Mouse (Mus musculus) lung, embryonic 16.5 days (tissue): ENCODE data around the gene Slc16a10. TPM values are rescaled to one million over a fixed set of nuclear protein-coding genes. Genes with fewer than 3 reads are reported as not detected.

Experiments used
- ATAC-seq: fragments of 200-750 bp; cut with Nextera tagmentation; 2 replicates; pipeline ENCODE4 v1.8.0; 2017; ENCODE audit warnings: low read depth, mild to moderate bottlenecking, moderate library complexity
- H3K27ac ChIP-seq: fragments of 300-500 bp; sonication (generic); 2 replicates; pipeline ENCODE4 v1.5.1; 2014; ENCODE audit warnings: mild to moderate bottlenecking, control low read depth, low read length
- H3K27me3 ChIP-seq: fragments of 300-500 bp; sonication (generic); 2 replicates; pipeline ENCODE4 v1.6.1; 2014; ENCODE audit warnings: low read depth, low read length, mixed read lengths; ENCODE audit not compliant: control insufficient read depth, insufficient read depth
- H3K36me3 ChIP-seq: fragments of 300-500 bp; sonication (generic); 2 replicates; pipeline ENCODE4 v1.6.1; 2014; ENCODE audit warnings: low read length; ENCODE audit not compliant: control insufficient read depth, insufficient read depth
- H3K4me1 ChIP-seq: fragments of 300-500 bp; sonication (generic); replicated peaks from 2 replicates; pipeline ENCODE4 v1.6.1; 2014; ENCODE audit warnings: low read length, mixed read lengths; ENCODE audit not compliant: control insufficient read depth, insufficient read depth
- H3K4me2 ChIP-seq: fragments of 300-500 bp; sonication (generic); 2 replicates; pipeline ENCODE4 v1.6.1; 2014; ENCODE audit warnings: low read depth, low read length, control low read depth
- H3K4me3 ChIP-seq: fragments of 300-500 bp; sonication (generic); 2 replicates; pipeline ENCODE4 v1.5.1; 2014; ENCODE audit warnings: mild to moderate bottlenecking, low read length, control low read depth
- H3K9ac ChIP-seq: fragments of 300-500 bp; sonication (generic); 2 replicates; pipeline ENCODE4 v1.6.1; 2014; ENCODE audit warnings: low read length, control low read depth
- H3K9me3 ChIP-seq: fragments of 300-500 bp; sonication (generic); 2 replicates; pipeline ENCODE4 v1.6.1; 2016; ENCODE audit warnings: low read length; ENCODE audit not compliant: control insufficient read depth
- WGBS: fragments of 180-500 bp; shearing (Covaris S2); extraction: QIAGEN DNeasy Blood & Tissue Kit; methylation state at CpG from one replicate; pipeline ENCODE4 v1.1.7; 2014; 5-methylcytosine and 5-hydroxymethylcytosine counted together
- polyA plus RNA-seq: library from polyadenylated mRNA; unstranded; fragments of >200 nt; fragmentation: Nextera tagmentation; extraction: Ambion mirVana; gene quantifications from 2 replicates; pipeline ENCODE4 v1.2.1, GENCODE M21; 2015

Slc16a10 gene
- polyA plus RNA-seq, 1 experiment from 2014 or later, result 5.0 TPM

- 80% methylated on average over 2 of the region's 2 CpGs for WGBS
- Histone ChIP-seq H3K4me1 (no peaks in the 10 kb centered on the region), H3K27ac (no peak overlapping the region), H3K4me2 (no peak overlapping the region), H3K4me3 (no peak overlapping the region), H3K9me3 (no peaks in the 10 kb centered on the region), H3K27me3 (no peaks in the 10 kb centered on the region; the same call in 1 of the 2 replicates), H3K36me3 (no peaks in the 10 kb centered on the region), H3K9ac (no peak overlapping the region)
- no peak for ATAC-seq
These were observed 19.2 kb upstream of the Slc16a10 start for GRCm38 (mm10) chr10:40161236-40161635.

GRCm38 (mm10) chr10:40152550-40152857 lies 10.4 kb upstream of the Slc16a10 start:
- 70% methylated on average over 4 of the region's 4 CpGs for WGBS
- H3K9ac ChIP-seq, result no peak overlapping the region

GRCm38 (mm10) chr10:40151852-40152549 lies 9.9 kb upstream of the Slc16a10 start:
- Histone ChIP-seq H3K4me3 (no peak overlapping the region), H3K36me3 (no peaks in the 10 kb centered on the region), H3K4me2 (no peak overlapping the region), H3K4me1 (no peaks in the 10 kb centered on the region; the same call in 1 of the 2 replicates), H3K9ac (no peak overlapping the region), H3K27ac (no peak overlapping the region; the same call in 1 of the 2 replicates), H3K27me3 (peaks cover 3% of the 10 kb centered on the region; the same call in 1 of the 2 replicates), H3K9me3 (no peaks in the 10 kb centered on the region)
- no peak for ATAC-seq
- 60% methylated on average over 8 of the region's 8 CpGs for WGBS

More at GRCm38 (mm10) chr10:40152550-40152857, 10.4 kb upstream of the Slc16a10 start:
- H3K4me3 ChIP-seq, result no peak overlapping the region
- H3K4me1 ChIP-seq, result no peaks in the 10 kb centered on the region; the same call in 1 of the 2 replicates
- H3K27me3 ChIP-seq, result peaks cover 3% of the 10 kb centered on the region; the same call in 1 of the 2 replicates
- H3K27ac ChIP-seq, result no peak overlapping the region; the same call in 1 of the 2 replicates
- no peak overlapping the region for H3K4me2 ChIP-seq
- H3K9me3 ChIP-seq, result no peaks in the 10 kb centered on the region
- ATAC-seq, result no peak
- H3K36me3 ChIP-seq, result no peaks in the 10 kb centered on the region

- peaks cover 3% of the 10 kb centered on the region; the same call in 1 of the 2 replicates for H3K27me3 ChIP-seq
- no peak overlapping the region for H3K27ac ChIP-seq
- no peak overlapping the region for H3K4me2 ChIP-seq
- no peak overlapping the region for H3K4me3 ChIP-seq
- H3K9ac ChIP-seq, result no peak overlapping the region
- no peak for ATAC-seq
- 87% methylated on average over 5 of the region's 5 CpGs for WGBS
- H3K36me3 ChIP-seq, result no peaks in the 10 kb centered on the region
- H3K9me3 ChIP-seq, result no peaks in the 10 kb centered on the region
- H3K4me1 ChIP-seq, result no peaks in the 10 kb centered on the region; the same call in 1 of the 2 replicates
These were observed 7.6 kb upstream of the Slc16a10 start for GRCm38 (mm10) chr10:40149584-40150145.

- Histone ChIP-seq H3K27ac (no peak overlapping the region), H3K9ac (no peak overlapping the region), H3K4me2 (no peak overlapping the region), H3K9me3 (no peaks in the 10 kb centered on the region), H3K4me1 (no peaks in the 10 kb centered on the region; the same call in 1 of the 2 replicates), H3K27me3 (peaks cover 6% of the 10 kb centered on the region; the same call in 1 of the 2 replicates), H3K36me3 (no peaks in the 10 kb centered on the region), H3K4me3 (no peak overlapping the region)
- ATAC-seq, result no peak
- WGBS, result 83% methylated on average over 8 of the region's 8 CpGs
These were observed 5.4 kb upstream of the Slc16a10 start for GRCm38 (mm10) chr10:40147325-40148059.

GRCm38 (mm10) chr10:40146451-40146850 lies 4.4 kb upstream of the Slc16a10 start:
- WGBS, result 35% methylated on average over 3 of the region's 3 CpGs
- no peaks in the 10 kb centered on the region for H3K36me3 ChIP-seq
- H3K27ac ChIP-seq, result no peak overlapping the region
- ATAC-seq, result peak; percentile 46
- peaks cover 2% of the 10 kb centered on the region for H3K4me1 ChIP-seq
- H3K27me3 ChIP-seq, result peaks cover 7% of the 10 kb centered on the region; the same call in 1 of the 2 replicates
- no peak overlapping the region for H3K4me3 ChIP-seq
- H3K9me3 ChIP-seq, result no peaks in the 10 kb centered on the region
- no peak overlapping the region for H3K9ac ChIP-seq
- H3K4me2 ChIP-seq, result no peak overlapping the region

- Histone ChIP-seq H3K4me1 (peaks cover 3% of the 10 kb centered on the region), H3K27me3 (peaks cover 14% of the 10 kb centered on the region; the same call in 1 of the 2 replicates), H3K9ac (no peak overlapping the region), H3K9me3 (no peaks in the 10 kb centered on the region), H3K27ac (no peak overlapping the region), H3K4me3 (no peak overlapping the region), H3K4me2 (no peak overlapping the region), H3K36me3 (no peaks in the 10 kb centered on the region)
- WGBS, result 88% methylated on average over 1 of the region's 1 CpGs
- ATAC-seq, result no peak
These were observed 2.8 kb upstream of the Slc16a10 start for GRCm38 (mm10) chr10:40144815-40145214.

GRCm38 (mm10) chr10:40141016-40141851 lies 824 bp downstream of the Slc16a10 start:
- Histone ChIP-seq H3K9me3 (no peaks in the 10 kb centered on the region), H3K36me3 (no peaks in the 10 kb centered on the region), H3K27ac (no peak overlapping the region), H3K4me3 (peak overlapping the region; percentile 66), H3K9ac (peak overlapping the region; percentile 73), H3K27me3 (peaks cover 14% of the 10 kb centered on the region; the same call in 1 of the 2 replicates), H3K4me2 (peak overlapping the region; percentile 99), H3K4me1 (peaks cover 3% of the 10 kb centered on the region; the same call in 1 of the 2 replicates)
- peak; percentile 13; the same call in 1 of the 2 replicates for ATAC-seq
- 17% methylated on average over 27 of the region's 27 CpGs for WGBS
